Comparison of ENCODE assay signal across 8 mouse cellular contexts in the genomic region with DNA sequence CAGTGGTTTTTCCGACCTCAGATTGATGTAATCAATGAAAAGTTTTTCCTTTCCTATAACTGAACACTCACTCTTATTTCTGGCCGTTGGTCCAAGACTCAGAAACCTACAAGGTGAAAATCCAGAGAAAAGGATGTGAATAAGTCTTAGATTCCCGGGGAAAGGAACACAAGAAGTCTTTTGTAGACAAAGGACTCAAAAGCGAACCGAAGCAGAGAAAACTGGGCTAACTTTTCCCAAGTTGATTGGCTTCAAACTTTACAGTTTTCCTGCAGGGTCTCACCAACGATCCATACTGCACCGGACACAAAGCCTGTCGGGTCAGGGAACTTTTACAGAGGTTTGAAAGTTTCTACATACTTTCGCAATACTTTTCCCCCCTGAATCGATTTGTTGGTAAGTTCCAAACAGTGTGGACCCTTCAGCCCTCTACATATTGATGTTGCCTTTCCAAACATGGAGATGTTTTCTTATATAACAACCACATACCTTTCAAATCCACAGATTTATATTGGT. TPM values are rescaled to one million over a fixed set of nuclear protein-coding genes. Genes with fewer than 3 reads are reported as not detected.
DNase-seq lines count a peak whose midpoint lies in the region; ATAC-seq and TF ChIP-seq lines count a peak whose summit lies in the region.

TSS of gene Grb10 (minus strand) at position 214 of the 516 bp plus-strand sequence.

- TF ChIP-seq CTCF in left cerebral cortex, adult 2 months (IDR thresholded peaks at IDR 0.05): no peak

- intact Hi-C loops in left cerebral cortex, adult 2 months (cut with DNase I): no loop called here
- intact Hi-C loops in left cerebral cortex, postnatal 10 days (cut with DNase I): no loop called here

- peaks cover 47% of the 10 kb centered on the region for H3K27me3 ChIP-seq in heart, embryonic 11.5 days (ENCODE audit: control insufficient read depth, insufficient read depth, low read length)
- H3K27me3 ChIP-seq in neural tube, embryonic 14.5 days (ENCODE audit: control insufficient read depth, insufficient read depth, low read length): peaks cover 56% of the 10 kb centered on the region

- WGBS in heart, embryonic 11.5 days (ENCODE audit: insufficient replicate concordance): 40% methylated on average over 10 of the region's 10 CpGs
- 21% methylated on average over 10 of the region's 10 CpGs for WGBS in neural tube, embryonic 14.5 days

- peak within 1 kb of the TSS; percentile 56 for H3K4me2 ChIP-seq in heart, embryonic 11.5 days
- H3K4me2 ChIP-seq in neural tube, embryonic 14.5 days (ENCODE audit: low read depth, low read length): peak within 1 kb of the TSS; percentile 47

- DNase-seq in left cerebral cortex, adult 2 months (ENCODE audit: extremely low spot score in 1 of 2, low spot score in 2 of 2): no peak
- no peak for DNase-seq in left cerebral cortex, adult 9 months (ENCODE audit: low spot score in 2 of 2)
- DNase-seq in embryo, embryonic 11 days: peak; percentile 33
- DNase-seq in left cerebral cortex, postnatal 10 days (ENCODE audit: extremely low spot score in 1 of 2, low spot score in 2 of 2): no peak
- no peak for DNase-seq in urinary bladder, postnatal 14 days (ENCODE audit: low spot score)
- no peak for DNase-seq in spleen, adult 12 weeks (ENCODE audit: low spot score)

- no peak for ATAC-seq in heart, embryonic 11.5 days (replicated peaks; ENCODE audit: insufficient number of reproducible peaks, low FRiP score, low TSS enrichment)
- no peak for ATAC-seq in neural tube, embryonic 14.5 days (ENCODE audit: low read depth)

- H3K4me3 ChIP-seq in left cerebral cortex, adult 2 months: peak within 1 kb of the TSS; percentile 24; the same call in 1 of the 2 replicates
- H3K4me3 ChIP-seq in heart, embryonic 11.5 days (ENCODE audit: low read depth, low read length): peak within 1 kb of the TSS; percentile 75
- H3K4me3 ChIP-seq in neural tube, embryonic 14.5 days (ENCODE audit: low read depth, low read length): peak within 1 kb of the TSS; percentile 45

- H3K36me3 ChIP-seq in heart, embryonic 11.5 days (ENCODE audit: control insufficient read depth, insufficient read depth, low read length): no peaks in the 10 kb centered on the region
- H3K36me3 ChIP-seq in neural tube, embryonic 14.5 days (ENCODE audit: control insufficient read depth, insufficient read depth, low read length): no peaks in the 10 kb centered on the region

- 0 out of 2 replicates have a peak, but pooled peaks cover 2% of the 10 kb centered on the region for H3K4me1 ChIP-seq in heart, embryonic 11.5 days (ENCODE audit: control insufficient read depth, insufficient read depth, low read length)
- H3K4me1 ChIP-seq in neural tube, embryonic 14.5 days (ENCODE audit: control insufficient read depth, insufficient read depth, low read length): no peaks in the 10 kb centered on the region

- H3K9ac ChIP-seq in heart, embryonic 11.5 days (ENCODE audit: low read depth, low read length): peak within 1 kb of the TSS; percentile 90
- H3K9ac ChIP-seq in neural tube, embryonic 14.5 days (replicated peaks; ENCODE audit: low read depth, low read length): peak within 1 kb of the TSS; percentile 25; the same call in 1 of the 2 replicates

- no peaks in the 10 kb centered on the region for H3K9me3 ChIP-seq in heart, embryonic 11.5 days (replicated peaks; ENCODE audit: control insufficient read depth, low read length)
- no peaks in the 10 kb centered on the region for H3K9me3 ChIP-seq in neural tube, embryonic 14.5 days (ENCODE audit: control insufficient read depth, low read length)

- H3K27ac ChIP-seq in left cerebral cortex, adult 2 months: no peak within 1 kb of the TSS
- peak within 1 kb of the TSS; percentile 92 for H3K27ac ChIP-seq in heart, embryonic 11.5 days (ENCODE audit: low read depth, low read length)
- peak within 1 kb of the TSS; percentile 48; the same call in 1 of the 2 replicates for H3K27ac ChIP-seq in neural tube, embryonic 14.5 days (ENCODE audit: low read depth, low read length)

RNA-seq across cellular contexts. Expression of gene Grb10, which starts in this region (rescaled TPM):
- 10 to 100 TPM; 30.5 to 35.1 TPM for total RNA-seq in left cerebral cortex, adult 2 months (2021)
- 263 and 402 TPM in 2 replicates for polyA plus RNA-seq in heart, embryonic 11.5 days (2014; fragmentation: Nextera tagmentation; extraction: Ambion mirVana)
- total RNA-seq in left cerebral cortex, postnatal 10 days (2021): 10 to 100 TPM; 48.5 to 48.6 TPM
- 39.4 and 41.2 TPM in 2 replicates for polyA plus RNA-seq in neural tube, embryonic 14.5 days (2014; fragmentation: Nextera tagmentation; extraction: Ambion mirVana)

Comparison
In these comparisons a context has a peak if more than half of its experiments do, and no peak if none do; other contexts are left out.
1. H3K4me3 ChIP-seq: peak in every context shown above with its lines; median percentile 75 in heart, embryonic 11.5 days; 45 in neural tube, embryonic 14.5 days; 24 in left cerebral cortex, adult 2 months.